Mouse (Mus musculus): ENCODE results near the gene Usf2.

The Usf2 gene

GRCm38 (mm10) chr7:30956756-30957366, at the start of gene Usf2:
TSS of gene Usf2 (minus strand) at chr7:30956803.
- DNase-seq = peak; percentile 82 to 95

GRCm38 (mm10) chr7:31002650-31003049, 46.0 kb upstream of the Usf2 start:
- peak; percentile 13 to 55 for DNase-seq

- peak; percentile 72 to 78 for DNase-seq
Observed at GRCm38 (mm10) chr7:31000505-31001020, 44.0 kb upstream of the Usf2 start.

- DNase-seq = no peak
Observed at GRCm38 (mm10) chr7:30996491-30996890, 39.9 kb upstream of the Usf2 start.

- DNase-seq = no peak
Observed at GRCm38 (mm10) chr7:30993986-30994385, 37.4 kb upstream of the Usf2 start.

- DNase-seq = no peak
Observed at GRCm38 (mm10) chr7:30992148-30992547, 35.5 kb upstream of the Usf2 start.

GRCm38 (mm10) chr7:30988519-30989162, 32.0 kb upstream of the Usf2 start:
- DNase-seq = no peak

GRCm38 (mm10) chr7:30985357-30985756, 28.8 kb upstream of the Usf2 start:
- DNase-seq = no peak

- DNase-seq = no peak
Observed at GRCm38 (mm10) chr7:30981703-30982102, 25.1 kb upstream of the Usf2 start.

GRCm38 (mm10) chr7:30973501-30974289, 17.1 kb upstream of the Usf2 start, which contains the start of gene Fam187b:
TSS of gene Fam187b (plus strand) at chr7:30973790.
- DNase-seq = peak; percentile 91 to 94

- peak in 1 of 2 experiments; percentile 92 for DNase-seq
Observed at GRCm38 (mm10) chr7:30973251-30973500, 16.6 kb upstream of the Usf2 start, which contains the start of gene Lsr. TSS of gene Lsr (minus strand) at chr7:30973464.

GRCm38 (mm10) chr7:30972426-30973250, 16.0 kb upstream of the Usf2 start:
- DNase-seq = no peak

- no peak for DNase-seq
Observed at GRCm38 (mm10) chr7:30971901-30972300, 15.3 kb upstream of the Usf2 start.

- DNase-seq = no peak
Observed at GRCm38 (mm10) chr7:30969174-30969573, 12.6 kb upstream of the Usf2 start.

GRCm38 (mm10) chr7:30968611-30969010, 12.0 kb upstream of the Usf2 start:
- no peak for DNase-seq

- no peak for DNase-seq
Observed at GRCm38 (mm10) chr7:30966657-30967056, 10.1 kb upstream of the Usf2 start.

- peak in 1 of 2 experiments; percentile 39 for DNase-seq
Observed at GRCm38 (mm10) chr7:30965677-30966076, 9.1 kb upstream of the Usf2 start.

- peak in 1 of 2 experiments; percentile 54 for DNase-seq
Observed at GRCm38 (mm10) chr7:30964366-30964765, 7.8 kb upstream of the Usf2 start.

GRCm38 (mm10) chr7:30962862-30963261, 6.3 kb upstream of the Usf2 start:
- no peak for DNase-seq

GRCm38 (mm10) chr7:30959786-30960349, 3.3 kb upstream of the Usf2 start:
- peak in 1 of 2 experiments; percentile 30 for DNase-seq

- peak in 1 of 2 experiments; percentile 37 for DNase-seq
Observed at GRCm38 (mm10) chr7:30958866-30959487, 2.4 kb upstream of the Usf2 start.
